Mouse (Mus musculus): ENCODE data around the gene Stk39.
A peak's percentile ranks its signal among the peaks of the same experiment; 100 is the strongest.

The Stk39 gene

DNA sequence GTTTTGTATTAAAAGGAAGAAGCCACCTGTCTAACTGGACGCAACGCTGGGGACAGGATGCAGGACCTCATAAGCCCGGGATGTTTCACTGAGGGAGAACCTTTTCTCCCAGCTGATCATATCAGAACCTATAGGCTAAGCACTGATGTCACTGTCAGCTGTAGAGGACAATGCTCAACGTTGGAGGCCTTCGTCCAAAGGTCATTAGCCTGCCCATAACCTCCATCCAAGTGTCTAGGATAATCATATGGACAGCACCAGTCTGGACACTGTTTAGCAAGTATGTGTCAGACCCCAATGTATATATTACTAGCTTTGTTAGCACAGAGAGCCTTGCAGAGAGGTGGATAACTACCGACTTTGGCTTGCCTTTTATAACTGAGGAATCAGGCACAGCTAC lies 51.8 kb downstream of the Stk39 start:
- DNase-seq (ENCODE audit: low spot score in 2 of 2) = no peak

DNA sequence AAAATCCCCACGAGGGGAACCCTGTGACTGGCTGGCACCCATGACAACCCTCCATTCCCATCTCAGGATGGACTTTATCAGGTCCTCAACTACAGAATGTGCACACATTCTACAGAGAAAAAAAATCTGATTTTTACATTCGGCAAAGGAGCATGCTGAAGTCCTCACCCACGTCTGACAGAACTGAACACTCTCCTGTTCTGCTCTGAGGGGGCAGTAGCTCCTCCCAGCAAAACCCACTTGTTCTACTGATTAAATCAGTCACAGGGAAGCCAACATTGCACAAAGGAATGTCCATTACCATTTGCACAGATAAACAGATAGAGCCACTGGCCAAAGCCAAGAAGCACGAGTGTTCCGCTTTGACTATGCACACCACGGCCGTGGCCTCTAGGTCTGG lies 52.3 kb downstream of the Stk39 start:
- peak in 1 of 2 experiments; percentile 41 for DNase-seq (ENCODE audit: low spot score in 2 of 2)

- no peak for DNase-seq (ENCODE audit: low spot score in 2 of 2)
These were observed 52.9 kb downstream of the Stk39 start for GRCm38 (mm10) chr2:68419165-68419564.

GRCm38 (mm10) chr2:68417081-68417480 lies 55.0 kb downstream of the Stk39 start:
- no peak for DNase-seq (ENCODE audit: low spot score in 2 of 2)

DNA sequence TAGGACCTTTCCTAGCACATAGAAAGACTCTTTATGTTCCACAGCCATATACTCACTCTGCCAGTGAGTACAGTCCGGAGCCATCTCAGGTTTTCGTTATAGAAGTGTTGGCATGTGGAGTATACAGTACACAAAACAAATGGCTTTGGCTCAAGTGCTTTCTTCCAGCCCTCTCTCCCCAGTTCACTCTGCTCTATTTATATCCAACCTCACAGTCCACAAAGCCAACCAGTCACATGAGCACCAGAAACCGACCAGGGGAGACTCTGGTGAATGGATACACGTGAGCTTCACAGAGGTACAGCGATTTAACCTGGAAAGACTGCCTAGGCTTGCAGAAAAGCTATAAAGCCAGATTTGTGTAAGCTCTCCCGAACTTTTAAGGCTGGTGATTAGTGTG lies 56.4 kb downstream of the Stk39 start:
- DNase-seq (ENCODE audit: low spot score in 2 of 2) = no peak

DNA sequence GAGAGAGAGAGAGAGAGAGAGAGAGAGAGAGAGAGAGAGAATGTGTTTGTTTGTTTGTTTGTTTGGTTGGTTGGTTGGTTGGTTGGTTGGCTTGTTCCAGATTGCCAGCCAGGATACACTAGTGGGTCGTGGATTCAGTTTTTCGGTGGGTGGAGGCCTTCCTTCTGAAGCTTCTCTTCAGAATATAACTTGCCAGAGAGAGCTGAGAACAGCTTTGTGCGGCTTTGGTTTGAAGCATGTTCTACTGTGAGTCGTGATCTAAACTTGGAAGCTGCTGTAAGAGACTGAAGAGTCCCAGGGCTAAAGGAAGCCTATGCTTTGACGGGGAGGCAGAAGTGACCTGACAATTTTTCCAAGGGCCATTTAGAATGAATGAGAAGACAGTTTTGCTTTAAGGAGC lies 59.9 kb downstream of the Stk39 start:
- no peak for DNase-seq (ENCODE audit: low spot score in 2 of 2)

GRCm38 (mm10) chr2:68411201-68411600 lies 60.9 kb downstream of the Stk39 start:
- DNase-seq (ENCODE audit: low spot score in 2 of 2) = peak in 1 of 2 experiments; percentile 20

GRCm38 (mm10) chr2:68409640-68410215 lies 62.3 kb downstream of the Stk39 start:
- no peak for DNase-seq (ENCODE audit: low spot score in 2 of 2)

DNA sequence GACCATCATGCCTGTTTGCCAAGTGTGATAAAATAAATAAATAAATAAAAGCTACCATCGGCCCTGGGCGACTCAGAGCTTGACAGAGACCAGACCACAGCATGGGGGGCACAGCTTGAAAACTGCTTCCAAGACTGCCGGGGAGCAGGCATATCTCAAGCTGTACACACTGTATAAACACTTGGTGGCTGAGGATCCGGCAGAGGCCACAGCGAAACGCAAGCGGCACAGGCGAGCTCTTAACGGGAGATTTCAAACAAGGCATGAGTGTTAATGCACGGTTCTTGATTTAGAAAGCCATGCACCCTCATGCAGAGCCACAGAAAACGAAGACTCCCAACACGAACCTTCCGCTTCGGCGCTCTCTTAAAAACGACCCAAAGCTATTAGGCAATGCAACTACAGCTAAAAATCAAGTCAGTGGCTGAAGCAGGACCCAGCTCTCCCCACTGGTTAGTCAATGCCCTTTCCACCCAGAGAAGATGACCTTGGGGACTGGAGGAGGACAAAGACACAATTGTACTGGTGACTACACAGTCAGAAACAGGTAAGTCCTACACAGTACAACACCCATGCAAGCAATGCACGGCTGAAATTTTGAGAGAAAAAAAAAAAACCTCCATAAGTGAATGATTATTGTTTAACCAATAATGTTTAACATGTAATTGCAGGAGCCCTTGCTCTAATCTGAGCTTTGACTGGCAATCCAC lies 63.6 kb downstream of the Stk39 start:
- no peak for DNase-seq (ENCODE audit: low spot score in 2 of 2)

GRCm38 (mm10) chr2:68407179-68407950 lies 64.7 kb downstream of the Stk39 start:
- DNase-seq (ENCODE audit: low spot score in 2 of 2) = no peak

GRCm38 (mm10) chr2:68406571-68407074 lies 65.4 kb downstream of the Stk39 start:
- DNase-seq (ENCODE audit: low spot score in 2 of 2) = no peak

GRCm38 (mm10) chr2:68405163-68405715 lies 66.8 kb downstream of the Stk39 start:
- DNase-seq (ENCODE audit: low spot score in 2 of 2) = no peak

GRCm38 (mm10) chr2:68404274-68405162 lies 67.5 kb downstream of the Stk39 start:
- DNase-seq (ENCODE audit: low spot score in 2 of 2) = no peak

DNA sequence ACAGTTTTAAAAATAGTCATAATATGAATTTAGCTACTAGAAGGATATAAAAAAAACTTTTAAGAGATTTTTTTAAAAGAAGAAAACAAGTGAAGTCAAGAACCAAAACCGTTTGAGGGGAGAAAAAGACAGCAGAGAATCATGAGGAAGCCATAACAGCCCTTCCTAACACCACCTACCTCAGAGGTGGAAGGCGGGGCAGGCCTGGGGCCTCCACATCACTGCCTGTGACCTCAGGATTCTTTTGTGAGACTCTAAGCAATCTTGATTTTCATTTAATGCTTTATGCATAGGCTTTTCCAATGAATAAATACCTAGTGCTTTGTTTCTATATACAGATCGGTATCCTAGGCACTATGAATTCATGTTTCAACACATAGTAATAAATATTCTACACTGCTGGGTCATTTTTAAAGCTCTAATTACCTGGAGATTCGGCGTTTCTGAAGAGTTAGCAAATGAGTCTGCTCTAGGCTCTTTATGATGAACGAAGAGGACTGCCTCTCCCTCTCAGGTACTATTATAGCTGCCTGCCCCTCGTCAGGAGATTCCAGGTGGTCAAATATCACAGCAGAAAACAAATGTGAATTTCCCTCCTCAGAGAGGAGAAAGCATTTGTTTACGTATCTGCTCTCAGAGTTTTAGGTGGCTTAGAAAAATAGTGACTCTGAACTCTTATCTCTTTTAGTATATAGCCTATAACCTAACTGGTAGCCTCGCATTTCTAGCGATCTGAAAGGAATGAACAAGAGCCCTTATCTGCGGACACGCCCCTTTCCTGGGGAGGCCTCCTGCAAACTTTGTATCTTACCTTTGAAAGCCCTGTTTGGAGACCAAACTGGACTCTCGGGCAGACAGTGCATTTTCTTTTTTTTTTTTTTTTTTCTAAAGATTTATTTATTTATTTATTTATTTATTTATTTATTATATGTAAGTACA lies 78.2 kb downstream of the Stk39 start:
- DNase-seq (ENCODE audit: low spot score in 2 of 2) = no peak

DNA sequence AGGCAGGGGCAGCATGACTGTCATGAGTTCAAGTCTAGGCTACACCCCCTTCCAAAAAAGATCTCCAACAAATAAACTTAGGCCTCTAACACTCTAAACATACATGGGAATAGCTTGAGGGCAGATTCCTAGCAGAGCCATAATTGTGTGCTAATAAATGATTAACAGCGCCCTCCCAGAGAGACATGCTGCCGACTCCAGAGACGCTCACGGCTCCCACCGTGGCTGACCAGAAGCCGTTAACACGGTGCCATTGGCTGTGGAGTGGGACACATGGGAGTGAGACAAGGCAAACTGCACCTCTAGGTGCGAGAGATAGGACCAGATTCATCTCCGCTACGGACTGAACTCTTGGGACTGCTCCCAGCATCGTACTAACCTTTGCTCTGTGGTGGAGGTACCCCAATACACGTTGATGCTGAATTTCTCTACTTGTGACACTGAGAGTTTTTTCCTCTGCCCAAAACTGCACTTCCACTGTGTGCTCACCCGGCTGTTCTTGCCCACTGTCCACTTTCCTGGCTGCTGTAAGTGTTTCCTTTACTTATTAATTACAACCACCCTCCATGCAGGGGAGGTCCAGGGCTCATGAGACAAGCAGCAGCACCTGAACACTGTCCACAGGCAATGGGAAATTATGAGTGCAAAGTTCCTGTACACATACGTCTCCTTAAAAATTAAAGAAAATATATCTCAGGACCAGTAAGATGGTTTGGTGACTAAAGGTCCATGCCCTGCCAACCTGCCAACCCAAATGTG lies 84.1 kb downstream of the Stk39 start:
- DNase-seq (ENCODE audit: low spot score in 2 of 2) = no peak

- no peak for DNase-seq (ENCODE audit: low spot score in 2 of 2)
These were observed 85.7 kb downstream of the Stk39 start for GRCm38 (mm10) chr2:68386313-68386863.

DNA sequence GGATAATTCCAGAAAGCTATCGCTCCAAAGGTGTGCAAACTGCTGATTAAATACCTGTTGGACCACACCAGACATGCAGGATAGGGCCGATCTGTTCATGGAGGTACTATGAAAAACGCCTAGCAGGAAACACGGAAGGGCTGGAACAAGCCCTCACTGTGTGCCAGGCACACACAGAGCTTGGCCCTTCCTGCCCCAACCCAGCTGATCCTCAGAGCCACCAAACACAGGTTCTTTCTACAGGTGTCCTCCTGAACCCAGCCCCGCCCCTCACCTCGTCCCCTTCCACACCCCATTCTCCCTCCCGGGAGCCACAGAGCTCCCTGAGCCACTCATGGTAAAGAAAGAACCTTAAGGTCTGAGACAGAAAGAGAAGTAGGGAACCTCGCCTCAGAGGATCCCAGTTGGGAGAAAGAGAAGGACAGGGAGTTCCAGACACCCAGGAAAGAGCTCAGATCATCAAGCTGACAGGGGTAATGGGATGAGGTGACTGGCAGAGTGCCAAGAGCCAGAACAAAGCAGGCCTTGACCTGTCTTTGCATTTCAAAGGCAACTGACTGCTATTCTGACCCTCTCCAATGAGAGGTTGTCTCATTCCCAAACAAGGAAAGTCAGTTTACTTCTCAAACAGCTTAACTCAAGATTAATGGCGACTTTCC lies 86.3 kb downstream of the Stk39 start:
- DNase-seq (ENCODE audit: low spot score in 2 of 2) = no peak

GRCm38 (mm10) chr2:68383964-68384363 lies 88.1 kb downstream of the Stk39 start:
- no peak for DNase-seq (ENCODE audit: low spot score in 2 of 2)

Data from right cerebral cortex, postnatal 36 days (tissue).